Mouse (Mus musculus): ENCODE results near the gene Fitm1. TPM values are rescaled to one million over a fixed set of nuclear protein-coding genes. Genes with fewer than 3 reads are reported as not detected.
A peak's percentile ranks its signal among the peaks of the same experiment; 100 is the strongest.

Fitm1 gene
- polyA plus RNA-seq, 1 experiment, result not detected

DNA sequence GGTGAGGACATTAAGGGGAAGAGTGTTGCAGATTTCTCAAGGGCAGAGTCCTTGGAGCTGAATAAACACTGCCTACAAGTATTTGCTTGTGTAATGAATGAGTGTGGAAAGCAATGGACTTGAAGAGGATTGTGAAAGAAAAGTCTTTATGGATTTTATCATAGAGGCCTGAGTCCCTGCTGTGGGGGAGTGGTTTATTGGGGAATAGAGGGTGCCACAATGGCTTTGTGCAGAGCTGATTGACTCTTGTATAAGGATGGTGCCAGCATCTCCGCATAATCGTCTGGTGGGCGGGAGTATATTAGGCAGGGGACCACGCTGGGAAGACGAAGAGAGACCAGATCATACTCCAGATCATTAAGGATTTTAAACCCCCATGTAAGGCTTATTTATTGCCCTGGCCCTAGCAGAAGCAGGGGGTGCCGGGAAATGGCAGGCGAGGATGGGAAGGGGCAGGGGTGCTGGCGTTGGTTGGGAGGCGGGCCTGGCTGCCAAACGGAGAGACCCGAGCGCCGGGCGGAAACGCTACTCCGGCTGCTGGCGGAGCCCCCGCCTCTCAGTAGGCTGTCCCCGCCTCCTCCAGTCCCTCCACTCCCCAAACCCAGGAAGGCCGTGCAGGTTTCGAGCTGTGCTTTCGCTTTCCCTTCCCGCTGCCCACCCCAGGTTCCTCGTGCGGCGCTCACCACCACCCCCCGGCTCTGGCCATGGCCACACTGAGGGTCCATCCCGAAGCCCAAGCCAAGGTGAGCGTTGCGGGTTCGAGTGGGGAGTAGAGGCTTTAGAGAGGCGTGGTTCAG is 2.7 kb downstream of the Fitm1 start, which contains the start of gene Psme1:
Gene Psme1, plus strand, starts transcription at position 253 of the 797 bp plus-strand sequence.
- H3K36me3 ChIP-seq (ENCODE audit: control insufficient read depth), result peaks cover 25% of the 10 kb centered on the region
- TF ChIP-seq GATA1 (IDR thresholded peaks at IDR 0.05; ENCODE audit: low read length), result no peak
- no peak for TF ChIP-seq TAL1 (IDR thresholded peaks at IDR 0.05; ENCODE audit: low read length)
- H3K27me3 ChIP-seq (ENCODE audit: control insufficient read depth), result no peaks in the 10 kb centered on the region
- H3K4me1 ChIP-seq (ENCODE audit: control insufficient read depth), result peaks cover 48% of the 10 kb centered on the region
- H3K9me3 ChIP-seq (ENCODE audit: control insufficient read depth, low read length), result no peaks in the 10 kb centered on the region
- H3K4me3 ChIP-seq (replicated peaks), result peak within 1 kb of the TSS; percentile 67

DNA sequence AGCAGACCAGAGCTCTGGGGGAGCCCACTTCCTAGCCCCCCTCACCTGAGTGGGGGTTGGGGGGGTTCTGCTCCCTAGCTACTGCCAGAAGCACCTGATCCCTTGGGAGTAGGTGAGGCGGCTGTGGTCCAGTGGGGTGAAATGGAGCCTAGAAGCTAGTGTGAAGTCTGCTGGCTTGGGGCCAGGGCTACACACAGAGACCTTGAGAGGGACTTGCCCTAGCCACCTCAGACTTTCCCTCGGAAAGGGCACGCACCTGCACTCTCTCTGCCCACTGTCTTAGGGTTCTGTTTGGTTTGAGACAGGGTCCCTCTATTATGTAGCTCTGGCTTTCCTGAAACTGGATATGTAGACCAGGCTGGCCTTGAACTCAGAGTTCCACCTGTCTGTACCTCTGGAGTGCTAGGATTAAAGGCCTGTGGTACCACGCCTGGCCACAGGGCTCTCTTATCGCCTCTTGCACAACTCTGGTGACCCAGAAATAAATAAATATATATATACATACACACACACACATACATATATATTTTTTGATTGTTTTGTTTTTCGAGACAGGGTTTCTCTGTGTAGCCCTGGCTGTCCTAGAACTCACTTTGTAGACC is 3.4 kb downstream of the Fitm1 start:
- Histone ChIP-seq H3K4me1 (ENCODE audit: control insufficient read depth) (peaks cover 54% of the 10 kb centered on the region), H3K27me3 (ENCODE audit: control insufficient read depth) (no peaks in the 10 kb centered on the region)
- TF ChIP-seq GATA1 (IDR thresholded peaks at IDR 0.05; ENCODE audit: low read length) (no peak), TAL1 (IDR thresholded peaks at IDR 0.05; ENCODE audit: low read length) (no peak)

DNA sequence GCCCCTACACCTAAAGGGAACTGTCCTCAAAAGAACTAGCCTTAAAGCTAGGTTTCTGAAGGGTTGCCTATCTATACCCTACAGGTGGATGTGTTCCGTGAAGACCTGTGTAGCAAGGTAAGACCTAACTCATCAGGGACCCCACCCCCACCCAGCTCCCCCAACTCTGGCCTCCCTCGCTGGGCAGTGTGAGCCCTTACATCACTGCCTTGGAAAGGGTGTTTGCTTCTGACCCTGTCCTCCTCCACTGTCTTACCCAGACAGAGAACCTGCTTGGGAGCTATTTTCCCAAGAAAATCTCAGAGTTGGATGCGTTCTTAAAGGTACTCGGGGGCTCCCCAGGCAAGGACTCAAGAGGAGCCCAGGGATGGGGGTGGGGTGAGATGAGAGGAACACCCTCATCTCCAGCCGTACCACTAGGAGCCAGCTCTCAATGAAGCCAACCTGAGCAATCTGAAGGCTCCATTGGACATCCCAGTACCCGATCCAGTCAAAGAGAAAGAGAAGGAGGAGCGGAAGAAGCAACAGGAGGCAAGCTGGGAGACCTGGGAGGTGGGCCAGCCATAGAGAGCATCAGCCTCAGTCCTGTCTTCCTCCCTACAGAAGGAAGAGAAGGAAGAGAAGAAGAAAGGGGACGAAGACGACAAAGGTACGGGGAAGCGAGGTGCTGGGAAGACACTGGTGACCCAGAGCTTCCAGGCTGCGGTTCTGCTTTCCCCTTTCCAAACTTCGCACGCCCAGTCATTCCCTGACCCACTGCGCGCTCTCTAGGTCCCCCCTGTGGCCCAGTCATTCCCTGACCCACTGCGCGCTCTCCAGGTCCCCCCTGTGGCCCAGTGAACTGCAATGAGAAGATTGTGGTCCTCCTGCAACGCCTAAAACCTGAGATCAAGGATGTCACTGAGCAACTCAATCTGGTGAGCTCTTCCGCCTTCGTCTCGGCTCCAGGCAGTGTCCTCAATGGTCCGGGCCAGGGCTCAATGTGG is 4.4 kb downstream of the Fitm1 start:
- H3K4me1 ChIP-seq (ENCODE audit: control insufficient read depth), result peaks cover 64% of the 10 kb centered on the region
- no peak overlapping the region for H3K4me3 ChIP-seq (replicated peaks)
- H3K9me3 ChIP-seq (ENCODE audit: control insufficient read depth, low read length), result no peaks in the 10 kb centered on the region
- TF ChIP-seq TAL1 (IDR thresholded peaks at IDR 0.05; ENCODE audit: low read length) (no peak), GATA1 (IDR thresholded peaks at IDR 0.05; ENCODE audit: low read length) (no peak)
- no peaks in the 10 kb centered on the region for H3K27me3 ChIP-seq (ENCODE audit: control insufficient read depth)
- peaks cover 28% of the 10 kb centered on the region for H3K36me3 ChIP-seq (ENCODE audit: control insufficient read depth)

More for the DNA sequence above, 3.4 kb downstream of the Fitm1 start:
- Histone ChIP-seq H3K4me3 (replicated peaks) (peak overlapping the region; percentile 67), H3K9me3 (ENCODE audit: control insufficient read depth, low read length) (no peaks in the 10 kb centered on the region), H3K36me3 (ENCODE audit: control insufficient read depth) (peaks cover 28% of the 10 kb centered on the region)

DNA sequence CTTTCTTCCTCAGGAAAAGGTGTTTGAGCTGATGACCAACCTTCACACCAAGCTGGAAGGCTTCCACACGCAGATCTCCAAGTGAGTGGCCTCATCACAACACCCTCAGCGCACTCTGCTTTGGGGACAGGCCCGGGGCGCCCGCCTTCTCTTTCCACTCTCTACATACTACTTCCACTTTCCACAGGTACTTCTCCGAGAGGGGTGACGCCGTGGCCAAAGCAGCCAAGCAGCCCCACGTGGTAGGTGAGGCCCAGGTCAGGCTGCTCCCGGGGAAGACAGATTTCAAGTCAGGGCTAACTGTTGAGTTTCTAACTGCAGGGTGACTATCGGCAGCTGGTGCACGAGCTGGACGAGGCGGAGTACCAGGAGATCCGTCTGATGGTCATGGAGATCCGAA is 5.3 kb downstream of the Fitm1 start:
- Histone ChIP-seq H3K9me3 (ENCODE audit: control insufficient read depth, low read length) (no peaks in the 10 kb centered on the region), H3K4me1 (ENCODE audit: control insufficient read depth) (peaks cover 72% of the 10 kb centered on the region), H3K36me3 (ENCODE audit: control insufficient read depth) (peaks cover 28% of the 10 kb centered on the region), H3K4me3 (replicated peaks) (no peak overlapping the region), H3K27me3 (ENCODE audit: control insufficient read depth) (no peaks in the 10 kb centered on the region)
- TF ChIP-seq TAL1 (IDR thresholded peaks at IDR 0.05; ENCODE audit: low read length) (no peak), GATA1 (IDR thresholded peaks at IDR 0.05; ENCODE audit: low read length) (no peak)

DNA sequence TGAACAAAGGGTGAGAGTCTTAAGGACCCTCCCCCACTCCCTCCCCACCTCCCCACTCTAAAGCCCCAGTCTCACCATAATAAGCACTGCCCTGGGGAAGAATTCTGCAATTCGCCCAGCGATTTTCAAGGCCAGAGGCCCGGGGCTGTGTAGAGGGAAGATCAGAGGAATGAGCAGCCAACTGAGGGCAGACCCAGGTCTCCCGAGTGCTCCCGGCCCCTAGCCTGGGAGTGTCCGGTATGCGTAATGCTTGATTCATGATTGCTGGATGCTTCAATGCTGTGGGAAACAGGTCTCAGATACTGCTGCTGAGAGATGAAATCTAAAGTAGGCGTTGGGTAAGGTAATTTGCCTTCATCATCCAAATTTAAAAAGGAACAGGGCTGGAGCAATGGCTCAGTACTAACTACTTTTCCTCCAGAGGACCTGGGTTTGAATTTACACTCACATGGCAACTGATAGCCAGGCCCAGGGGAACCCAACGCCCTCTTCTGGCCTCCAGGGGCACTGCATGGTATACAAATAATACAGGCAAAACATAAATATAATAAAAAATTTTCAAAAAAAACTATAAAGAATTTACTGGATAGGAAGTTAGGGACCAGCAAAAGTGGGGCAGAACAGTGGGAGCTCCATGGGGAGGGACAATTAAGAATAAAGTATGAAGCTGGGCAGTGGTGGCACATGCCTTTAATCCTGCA is 6.7 kb downstream of the Fitm1 start:
- TF ChIP-seq GATA1 (IDR thresholded peaks at IDR 0.05; ENCODE audit: low read length) (no peak), TAL1 (IDR thresholded peaks at IDR 0.05; ENCODE audit: low read length) (no peak)
- Histone ChIP-seq H3K27me3 (ENCODE audit: control insufficient read depth) (no peaks in the 10 kb centered on the region), H3K4me1 (ENCODE audit: control insufficient read depth) (peaks cover 81% of the 10 kb centered on the region)

DNA sequence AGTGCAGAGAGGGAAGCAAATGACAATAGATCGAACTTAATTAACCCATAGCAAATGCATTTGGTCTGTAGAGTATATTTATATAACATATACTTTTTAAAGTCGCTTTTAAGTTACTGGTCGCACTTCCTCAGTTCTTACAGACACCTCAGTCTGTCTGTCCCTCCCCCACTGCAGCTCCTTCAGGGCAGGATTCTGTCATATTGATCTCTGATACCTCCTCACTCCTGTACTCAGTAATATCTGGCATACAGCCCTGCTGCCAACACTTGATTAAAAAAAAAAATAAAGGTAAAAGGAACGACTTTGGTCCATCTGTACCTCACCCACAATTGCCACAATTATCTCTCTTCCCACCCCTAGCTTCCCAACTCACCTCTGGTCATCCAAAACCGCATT is 8.9 kb downstream of the Fitm1 start:
- Histone ChIP-seq H3K4me1 (ENCODE audit: control insufficient read depth) (peaks cover 79% of the 10 kb centered on the region), H3K27me3 (ENCODE audit: control insufficient read depth) (no peaks in the 10 kb centered on the region), H3K9me3 (ENCODE audit: control insufficient read depth, low read length) (no peaks in the 10 kb centered on the region), H3K36me3 (ENCODE audit: control insufficient read depth) (peaks cover 49% of the 10 kb centered on the region), H3K4me3 (replicated peaks) (peak overlapping the region; percentile 75)
- TF ChIP-seq GATA1 (IDR thresholded peaks at IDR 0.05; ENCODE audit: low read length) (no peak), TAL1 (IDR thresholded peaks at IDR 0.05; ENCODE audit: low read length) (no peak)

More for the DNA sequence above, 6.7 kb downstream of the Fitm1 start:
- Histone ChIP-seq H3K4me3 (replicated peaks) (no peak overlapping the region), H3K36me3 (ENCODE audit: control insufficient read depth) (peaks cover 31% of the 10 kb centered on the region), H3K9me3 (ENCODE audit: control insufficient read depth, low read length) (no peaks in the 10 kb centered on the region)

DNA sequence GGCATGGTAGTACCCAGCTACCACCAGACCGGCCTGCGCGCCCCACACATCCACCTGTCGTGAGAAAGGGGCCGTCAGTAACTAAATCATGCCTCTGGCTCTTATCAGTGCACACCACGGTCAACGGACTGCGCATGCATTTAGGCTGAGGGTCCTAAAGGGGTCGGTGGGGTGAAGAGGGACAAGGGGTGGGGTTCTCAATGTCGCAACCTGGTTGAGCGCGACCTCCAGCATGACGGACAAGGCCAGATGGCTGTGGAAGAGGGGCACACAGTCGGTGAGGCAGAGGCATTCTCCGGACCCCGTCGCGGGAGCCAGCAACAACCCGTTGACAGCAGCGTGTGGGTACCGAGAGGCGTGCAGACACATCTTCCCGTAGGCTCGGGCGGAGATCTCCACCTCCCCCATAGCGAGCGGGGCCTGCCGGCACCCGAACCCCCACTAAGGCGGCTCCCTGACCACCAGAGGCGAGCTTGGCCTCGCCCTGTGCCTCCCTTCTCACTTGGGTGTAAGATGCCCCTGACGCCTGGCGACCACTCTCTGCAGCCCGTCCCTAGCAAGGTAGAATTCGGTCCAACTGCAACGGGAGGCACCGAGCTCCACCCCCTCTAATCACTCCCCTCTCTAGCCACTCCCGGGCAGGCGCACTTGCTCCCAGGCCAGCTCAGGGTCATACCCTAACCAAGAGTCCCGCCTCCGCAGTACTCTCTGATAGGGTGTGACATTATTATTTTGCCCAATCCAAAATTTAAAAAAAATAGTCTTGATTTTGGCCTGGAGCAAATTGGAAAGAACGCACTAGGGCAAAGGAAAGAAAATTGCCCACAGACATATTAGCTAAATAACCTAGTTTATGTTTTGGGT is 9.5 kb downstream of the Fitm1 start, which contains the start of gene Emc9:
Gene Emc9, minus strand, starts transcription at position 601 of the 864 bp plus-strand sequence.
- Histone ChIP-seq H3K36me3 (ENCODE audit: control insufficient read depth) (peaks cover 49% of the 10 kb centered on the region), H3K27me3 (ENCODE audit: control insufficient read depth) (no peaks in the 10 kb centered on the region), H3K9me3 (ENCODE audit: control insufficient read depth, low read length) (no peaks in the 10 kb centered on the region), H3K4me1 (ENCODE audit: control insufficient read depth) (peaks cover 79% of the 10 kb centered on the region), H3K4me3 (replicated peaks) (peak within 1 kb of the TSS; percentile 75)
- no peak for TF ChIP-seq TAL1 (IDR thresholded peaks at IDR 0.05; ENCODE audit: low read length)
- TF ChIP-seq GATA1 (IDR thresholded peaks at IDR 0.05; ENCODE audit: low read length), result no peak

All from erythroblast, embryonic 14.5 days (primary cell).